Mouse (Mus musculus): Measurements from ENCODE around the gene Ctsz.

GRCm38 (mm10) chr2:174424301-174425085 is 14.3 kb downstream of the Ctsz start:
- TF ChIP-seq POLR2AphosphoS2 (IDR thresholded peaks at IDR 0.05; ENCODE audit: insufficient read length, low read depth) (no peak), USF1 (IDR thresholded peaks at IDR 0.05; ENCODE audit: low read depth) (no peak), POLR2A (IDR thresholded peaks at IDR 0.05; ENCODE audit: insufficient read length, low read depth) (no peak), E2F4 (IDR thresholded peaks at IDR 0.05; ENCODE audit: insufficient read depth) (no peak), MAX (IDR thresholded peaks at IDR 0.05; ENCODE audit: low read depth) (no peak), REST (IDR thresholded peaks at IDR 0.05; ENCODE audit: insufficient read depth, insufficient read length) (no peak), MYOD1 (IDR thresholded peaks at IDR 0.05; ENCODE audit: control insufficient read depth in 1 of 3, insufficient read length in 2 of 3, low read depth in 2 of 3) (no peak), TCF12 (IDR thresholded peaks at IDR 0.05; ENCODE audit: insufficient read depth, poor library complexity, severe bottlenecking) (no peak)

Measured in myocyte (in vitro differentiated cells).